Mouse (Mus musculus) hindbrain, embryonic 15.5 days (tissue): ENCODE data around the gene Siva1. TPM values are rescaled to one million over a fixed set of nuclear protein-coding genes. Genes with fewer than 3 reads are reported as not detected.

Experiments used
- ATAC-seq: fragments of 200-750 bp; cut with Nextera tagmentation; 2 replicates; pipeline ENCODE4 v1.8.0; 2017; ENCODE audit warnings: low read depth, moderate number of reproducible peaks, moderate TSS enrichment; ENCODE audit not compliant: low FRiP score
- H3K27ac ChIP-seq: fragments of 300-500 bp; sonication (generic); replicated peaks from 2 replicates; pipeline ENCODE4 v1.5.1; 2015; ENCODE audit warnings: mild to moderate bottlenecking, inconsistent platforms
- H3K27me3 ChIP-seq: fragments of 300-500 bp; sonication (generic); 2 replicates; pipeline ENCODE4 v1.6.1; 2015; ENCODE audit warnings: control low read depth, inconsistent platforms
- H3K36me3 ChIP-seq: fragments of 300-500 bp; sonication (generic); 2 replicates; pipeline ENCODE4 v1.6.1; 2015; ENCODE audit warnings: control low read depth, inconsistent platforms
- H3K4me1 ChIP-seq: fragments of 300-500 bp; sonication (generic); replicated peaks from 2 replicates; pipeline ENCODE4 v1.6.1; 2015; ENCODE audit warnings: control low read depth, inconsistent platforms
- H3K4me2 ChIP-seq: fragments of 300-500 bp; sonication (generic); 2 replicates; pipeline ENCODE4 v1.6.1; 2015; ENCODE audit warnings: moderate library complexity, mild to moderate bottlenecking, inconsistent platforms
- H3K4me3 ChIP-seq: fragments of 300-500 bp; sonication (generic); 2 replicates; pipeline ENCODE4 v1.5.1; 2015; ENCODE audit warnings: mild to moderate bottlenecking, inconsistent platforms
- H3K9ac ChIP-seq: fragments of 300-500 bp; sonication (generic); 2 replicates; pipeline ENCODE4 v1.6.1; 2015; ENCODE audit warnings: inconsistent platforms
- H3K9me3 ChIP-seq: fragments of 300-500 bp; sonication (generic); 2 replicates; pipeline ENCODE4 v1.6.1; 2016; ENCODE audit warnings: control low read depth, inconsistent platforms
- WGBS: fragments of 180-500 bp; shearing (Covaris S2); methylation state at CpG from one replicate; pipeline ENCODE4 v1.1.7; 2015; 5-methylcytosine and 5-hydroxymethylcytosine counted together
- polyA plus RNA-seq: library from polyadenylated mRNA; unstranded; fragments of >200 nt; fragmentation: Nextera tagmentation; extraction: Ambion mirVana; gene quantifications from 2 replicates; pipeline ENCODE4 v1.2.1, GENCODE M21; 2015

Siva1 gene
- polyA plus RNA-seq, 1 experiment from 2014 or later: 55.6 TPM

DNA sequence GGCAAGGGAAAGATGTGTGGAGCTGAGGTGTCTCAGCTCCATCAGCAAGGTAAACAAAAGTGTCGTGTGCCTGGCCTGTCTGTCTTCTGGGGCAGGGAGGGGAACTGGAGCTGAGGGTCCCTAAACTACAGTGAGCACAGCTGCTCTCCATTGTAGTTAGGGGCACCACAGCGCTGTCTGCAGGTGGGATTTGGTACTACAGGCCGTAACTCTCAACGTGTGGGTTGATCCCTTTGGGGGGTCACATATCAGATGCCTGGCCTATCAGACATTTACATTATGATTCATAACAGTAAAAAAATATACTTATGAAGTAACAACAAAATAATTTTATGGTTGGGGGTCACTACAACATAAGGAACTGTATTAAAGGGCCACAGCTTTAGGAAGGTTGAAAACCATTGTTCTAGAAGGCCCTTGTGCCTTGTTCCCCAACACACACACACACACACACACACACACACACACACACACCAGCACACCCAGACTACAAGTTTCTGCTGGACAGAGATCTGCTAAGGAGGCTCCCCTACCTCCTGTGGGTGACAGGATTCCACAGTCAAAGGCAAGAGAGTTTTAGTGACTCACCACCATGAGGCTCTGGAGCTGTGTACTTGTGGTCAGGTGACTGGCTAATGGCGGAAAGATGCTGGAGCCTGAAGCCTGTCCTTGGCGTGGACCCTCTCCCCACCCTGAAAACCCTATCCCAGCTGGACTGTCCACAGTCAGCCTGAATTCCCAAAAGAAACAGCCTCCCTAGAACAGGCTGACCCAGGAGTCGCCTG is 17.2 kb upstream of the Siva1 start:
- H3K9ac ChIP-seq: no peak overlapping the region
- no peak overlapping the region for H3K4me3 ChIP-seq
- 63% methylated on average over 7 of the region's 7 CpGs for WGBS
- no peaks in the 10 kb centered on the region for H3K9me3 ChIP-seq
- H3K36me3 ChIP-seq: no peaks in the 10 kb centered on the region
- no peak overlapping the region for H3K27ac ChIP-seq
- peaks cover 11% of the 10 kb centered on the region for H3K4me1 ChIP-seq
- H3K27me3 ChIP-seq: no peaks in the 10 kb centered on the region
- no peak for ATAC-seq
- H3K4me2 ChIP-seq: no peak overlapping the region

DNA sequence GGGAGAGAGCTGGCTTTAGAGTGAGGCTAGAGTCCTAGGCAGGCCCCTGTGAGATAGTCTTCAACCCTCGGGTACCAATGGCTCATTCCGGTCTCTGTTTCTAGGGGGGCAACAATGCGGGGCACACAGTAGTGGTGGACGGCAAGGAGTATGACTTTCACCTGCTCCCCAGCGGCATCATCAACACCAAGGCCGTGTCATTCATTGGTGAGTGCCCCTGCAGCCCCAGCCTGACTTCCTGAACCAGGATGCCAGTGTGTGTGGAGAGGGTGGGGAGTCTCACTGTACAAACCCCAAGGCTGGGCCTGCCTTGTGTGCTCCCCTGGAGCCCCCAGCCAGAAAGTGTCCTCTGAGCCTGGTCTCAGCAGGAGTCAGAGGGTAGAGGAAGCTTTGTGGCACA is 16.3 kb upstream of the Siva1 start:
- Histone ChIP-seq H3K4me3 (no peak overlapping the region), H3K4me2 (no peak overlapping the region), H3K36me3 (no peaks in the 10 kb centered on the region), H3K27ac (no peak overlapping the region), H3K9ac (no peak overlapping the region), H3K27me3 (no peaks in the 10 kb centered on the region), H3K9me3 (no peaks in the 10 kb centered on the region), H3K4me1 (peaks cover 11% of the 10 kb centered on the region)
- WGBS: 85% methylated on average over 6 of the region's 6 CpGs
- no peak for ATAC-seq

- Histone ChIP-seq H3K27ac (no peak overlapping the region), H3K4me1 (peaks cover 11% of the 10 kb centered on the region), H3K9ac (no peak overlapping the region), H3K36me3 (no peaks in the 10 kb centered on the region), H3K4me3 (peak overlapping the region; percentile 20), H3K27me3 (no peaks in the 10 kb centered on the region), H3K9me3 (no peaks in the 10 kb centered on the region), H3K4me2 (peak overlapping the region; percentile 51)
- ATAC-seq: peak; percentile 75
- 42% methylated on average over 19 of the region's 19 CpGs for WGBS
Observed at GRCm38 (mm10) chr12:112628928-112629721, 15.4 kb upstream of the Siva1 start.

- H3K9ac ChIP-seq: no peak overlapping the region
- H3K4me2 ChIP-seq: no peak overlapping the region
- no peaks in the 10 kb centered on the region for H3K27me3 ChIP-seq
- H3K27ac ChIP-seq: no peak overlapping the region
- WGBS: 96% methylated on average over 12 of the region's 12 CpGs
- H3K9me3 ChIP-seq: no peaks in the 10 kb centered on the region
- H3K36me3 ChIP-seq: no peaks in the 10 kb centered on the region
- peaks cover 11% of the 10 kb centered on the region for H3K4me1 ChIP-seq
- no peak overlapping the region for H3K4me3 ChIP-seq
- ATAC-seq: no peak
Observed at GRCm38 (mm10) chr12:112630029-112630428, 14.4 kb upstream of the Siva1 start.

DNA sequence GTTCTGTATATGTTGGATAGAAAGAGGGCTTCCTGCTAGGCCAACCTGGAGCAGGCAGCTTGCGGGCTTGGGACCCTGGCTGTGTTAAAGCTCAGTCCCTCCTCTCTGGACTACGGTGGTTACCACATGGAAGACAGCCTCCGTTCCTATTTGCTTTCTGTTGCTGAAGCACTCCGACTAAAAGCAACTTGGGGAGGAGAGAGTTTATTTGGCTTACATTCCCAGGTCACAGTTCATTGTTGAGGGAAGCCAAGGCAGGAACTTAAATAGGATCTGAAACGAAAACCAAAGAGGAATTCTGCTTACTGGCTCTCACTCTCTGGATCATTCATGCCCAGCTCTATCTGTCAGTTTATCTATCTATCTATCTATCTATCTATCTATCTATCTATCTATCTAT is 13.7 kb upstream of the Siva1 start:
- peaks cover 11% of the 10 kb centered on the region for H3K4me1 ChIP-seq
- no peak overlapping the region for H3K4me3 ChIP-seq
- H3K36me3 ChIP-seq: no peaks in the 10 kb centered on the region
- WGBS: 82% methylated on average over 5 of the region's 5 CpGs
- H3K4me2 ChIP-seq: no peak overlapping the region
- H3K9ac ChIP-seq: no peak overlapping the region
- H3K27me3 ChIP-seq: no peaks in the 10 kb centered on the region
- H3K27ac ChIP-seq: no peak overlapping the region
- no peaks in the 10 kb centered on the region for H3K9me3 ChIP-seq
- ATAC-seq: no peak

GRCm38 (mm10) chr12:112631472-112631871 is 13.0 kb upstream of the Siva1 start:
- 61% methylated on average over 1 of the region's 1 CpGs for WGBS
- Histone ChIP-seq H3K9me3 (no peaks in the 10 kb centered on the region), H3K27me3 (no peaks in the 10 kb centered on the region), H3K4me1 (peaks cover 11% of the 10 kb centered on the region), H3K27ac (no peak overlapping the region), H3K9ac (no peak overlapping the region), H3K36me3 (no peaks in the 10 kb centered on the region), H3K4me3 (no peak overlapping the region), H3K4me2 (no peak overlapping the region)
- no peak for ATAC-seq

DNA sequence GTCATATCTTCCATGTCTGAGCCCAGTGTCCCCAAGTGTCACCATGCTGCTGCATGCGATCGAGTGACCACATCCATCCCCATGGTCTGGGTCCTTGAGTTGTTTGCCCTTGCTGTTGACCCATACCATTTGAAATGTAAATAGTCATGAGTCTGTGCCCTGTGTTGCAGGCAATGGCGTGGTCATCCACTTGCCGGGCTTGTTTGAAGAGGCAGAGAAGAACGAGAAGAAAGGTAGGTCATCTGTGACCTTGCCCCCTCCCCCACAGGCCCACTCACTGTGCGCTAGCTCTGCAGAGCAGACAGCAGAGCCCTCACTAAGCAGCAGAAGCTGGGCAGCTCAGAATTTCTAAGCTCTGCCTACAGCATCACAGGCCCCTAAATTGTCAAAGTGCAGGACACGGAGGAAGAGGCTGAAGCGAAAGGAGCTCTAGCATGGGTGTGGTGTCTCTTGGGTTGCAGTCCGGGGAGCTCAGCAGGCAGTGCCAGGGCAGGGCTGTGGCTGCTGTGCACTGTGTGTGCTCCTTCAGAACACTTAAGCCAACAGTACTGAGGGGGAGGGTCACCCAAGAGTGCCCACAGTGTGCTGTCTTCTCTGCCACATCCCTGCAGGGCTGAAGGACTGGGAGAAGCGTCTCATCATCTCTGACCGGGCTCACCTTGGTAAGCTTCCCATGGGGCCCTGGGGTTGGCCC is 12.2 kb upstream of the Siva1 start:
- no peaks in the 10 kb centered on the region for H3K36me3 ChIP-seq
- no peak for ATAC-seq
- H3K27me3 ChIP-seq: no peaks in the 10 kb centered on the region
- no peak overlapping the region for H3K27ac ChIP-seq
- no peak overlapping the region for H3K9ac ChIP-seq
- no peak overlapping the region for H3K4me2 ChIP-seq
- no peak overlapping the region for H3K4me3 ChIP-seq
- no peaks in the 10 kb centered on the region for H3K9me3 ChIP-seq
- WGBS: 75% methylated on average over 11 of the region's 11 CpGs
- H3K4me1 ChIP-seq: peaks cover 11% of the 10 kb centered on the region

- H3K27me3 ChIP-seq: no peaks in the 10 kb centered on the region
- H3K4me1 ChIP-seq: peaks cover 11% of the 10 kb centered on the region
- H3K9me3 ChIP-seq: no peaks in the 10 kb centered on the region
- WGBS: 76% methylated on average over 5 of the region's 5 CpGs
- no peaks in the 10 kb centered on the region for H3K36me3 ChIP-seq
- H3K9ac ChIP-seq: no peak overlapping the region
- no peak overlapping the region for H3K27ac ChIP-seq
- H3K4me2 ChIP-seq: no peak overlapping the region
- no peak overlapping the region for H3K4me3 ChIP-seq
- no peak for ATAC-seq
Observed at GRCm38 (mm10) chr12:112632907-112633306, 11.6 kb upstream of the Siva1 start.

DNA sequence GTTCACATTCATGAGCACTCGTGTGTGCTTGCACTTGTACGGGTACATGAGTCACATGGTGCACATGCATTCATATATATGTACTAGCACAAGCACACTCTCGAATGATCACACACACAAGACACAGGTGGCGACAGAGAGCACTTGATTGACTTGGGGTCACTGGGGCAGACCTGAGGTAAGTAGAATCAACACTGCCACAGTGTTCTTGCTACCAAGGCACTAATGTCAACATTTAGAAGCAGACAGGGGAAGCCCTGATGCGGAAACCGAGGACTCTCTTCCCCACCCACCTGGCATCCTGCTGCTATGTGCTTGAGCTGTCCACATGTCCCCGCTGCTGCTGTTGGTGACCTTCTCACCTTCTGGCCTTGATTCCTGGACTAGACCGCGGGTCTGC is 10.8 kb upstream of the Siva1 start:
- Histone ChIP-seq H3K36me3 (no peaks in the 10 kb centered on the region), H3K27ac (no peak overlapping the region), H3K27me3 (no peaks in the 10 kb centered on the region), H3K9me3 (no peaks in the 10 kb centered on the region), H3K4me1 (peaks cover 9% of the 10 kb centered on the region), H3K9ac (no peak overlapping the region), H3K4me2 (no peak overlapping the region), H3K4me3 (no peak overlapping the region)
- no peak for ATAC-seq
- WGBS: 75% methylated on average over 9 of the region's 9 CpGs

DNA sequence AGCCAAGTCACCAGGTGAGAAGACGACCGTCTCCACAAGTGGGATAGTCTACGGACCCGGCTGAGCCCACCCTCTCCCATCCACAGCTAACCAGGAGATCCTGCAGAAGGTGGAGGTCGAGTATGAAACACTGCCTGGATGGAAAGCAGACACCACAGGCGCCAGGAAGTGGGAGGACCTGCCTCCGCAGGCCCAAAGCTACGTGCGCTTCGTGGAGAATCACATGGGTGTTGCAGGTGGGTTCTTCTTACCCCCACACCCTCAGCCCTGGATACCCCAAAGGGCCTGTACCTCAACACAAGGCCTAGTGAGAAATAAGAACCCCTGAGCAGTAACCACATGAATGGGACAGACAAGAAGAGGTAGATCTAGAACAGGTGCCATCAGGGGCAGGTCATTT is 5.0 kb upstream of the Siva1 start:
- 88% methylated on average over 10 of the region's 10 CpGs for WGBS

GRCm38 (mm10) chr12:112643126-112643525 is 1.4 kb upstream of the Siva1 start:
- Histone ChIP-seq H3K4me2 (no peak overlapping the region), H3K4me3 (no peak overlapping the region), H3K36me3 (peaks cover 6% of the 10 kb centered on the region; the same call in 1 of the 2 replicates), H3K4me1 (peaks cover 21% of the 10 kb centered on the region), H3K9me3 (no peaks in the 10 kb centered on the region), H3K9ac (no peak overlapping the region), H3K27ac (no peak overlapping the region), H3K27me3 (no peaks in the 10 kb centered on the region)
- WGBS: 90% methylated on average over 6 of the region's 6 CpGs
- ATAC-seq: no peak

More for the DNA sequence above, 5.0 kb upstream of the Siva1 start:
- no peak overlapping the region for H3K27ac ChIP-seq
- H3K27me3 ChIP-seq: no peaks in the 10 kb centered on the region
- H3K4me3 ChIP-seq: no peak overlapping the region
- ATAC-seq: no peak
- H3K9me3 ChIP-seq: no peaks in the 10 kb centered on the region
- H3K9ac ChIP-seq: no peak overlapping the region
- no peak overlapping the region for H3K4me2 ChIP-seq
- no peaks in the 10 kb centered on the region for H3K36me3 ChIP-seq
- 0 out of 2 replicates have a peak, but pooled peaks cover 2% of the 10 kb centered on the region for H3K4me1 ChIP-seq
